Mouse (Mus musculus): ENCODE measurements around the gene Cryzl1. TPM values are rescaled to one million over a fixed set of nuclear protein-coding genes. Genes with fewer than 3 reads are reported as not detected.
A peak's percentile ranks its signal among the peaks of the same experiment; 100 is the strongest.
"Not testable (repeated sequence)": the region's sequence is repeated elsewhere in the genome, so short reads cannot be mapped to it uniquely, and the experiment has no call there.

Cryzl1 gene
- total RNA-seq, 2 experiments from 2014 or later: 17.7 to 18.1 TPM

DNA sequence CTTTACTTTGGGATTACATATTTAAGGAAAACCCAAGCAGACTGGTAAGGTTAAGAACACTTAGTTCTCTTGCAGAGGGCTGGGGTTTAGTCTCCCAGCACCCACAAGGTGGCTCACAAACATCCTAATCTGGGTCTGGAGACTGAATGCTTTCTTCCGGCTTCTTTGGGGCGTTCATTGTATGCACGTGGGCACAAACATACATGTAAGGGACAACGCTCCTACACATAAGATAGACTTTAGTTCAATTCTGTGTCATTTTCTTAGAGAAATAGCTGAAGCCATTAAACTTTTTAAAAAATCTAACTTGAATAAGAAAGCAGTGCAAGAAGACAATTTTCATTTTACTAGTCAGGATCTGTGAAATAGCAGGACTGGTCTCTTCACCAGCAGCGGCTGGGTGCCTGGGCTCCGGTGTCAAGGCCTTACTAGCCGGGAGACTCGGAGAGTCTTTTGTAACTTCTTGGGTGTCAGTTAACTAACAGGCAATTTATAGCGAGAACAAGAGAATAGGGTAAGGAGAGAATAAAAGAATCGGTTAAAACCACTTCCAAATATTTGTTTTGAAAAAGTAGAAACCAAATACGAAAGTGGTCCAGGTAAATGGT, 82.7 kb downstream of the Cryzl1 start:
- peak; percentile 46 for DNase-seq
- Histone ChIP-seq H3K27ac (peak overlapping the region; percentile 100), H3K4me3 (peak overlapping the region; percentile 75)
- intact Hi-C loops (cut with DNase I): loop anchor here (5.0 kb wide), 2 partner anchors 41 to 81 kb away; partner anchors contain the start of genes Cryzl1, Donson and Itsn1
- no peak for TF ChIP-seq CTCF (IDR thresholded peaks at IDR 0.05)

DNA sequence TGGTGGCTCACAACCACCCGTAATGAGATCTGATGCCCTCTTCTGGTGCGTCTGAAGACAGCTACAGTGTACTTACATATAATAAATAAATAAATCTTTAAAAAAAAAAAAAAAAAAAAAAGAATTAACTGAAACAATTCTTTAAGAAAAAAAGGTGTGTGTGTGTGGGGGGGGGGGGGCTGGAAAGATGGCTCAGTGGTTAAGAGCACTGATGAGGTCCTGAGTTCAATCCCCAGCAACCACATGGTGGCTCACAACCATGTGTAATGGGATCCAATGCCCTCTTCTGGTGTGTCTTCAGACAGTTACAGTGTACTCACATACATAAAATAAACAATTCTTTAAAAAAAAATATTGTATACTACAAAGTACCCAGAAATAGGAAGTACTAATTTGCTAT, 83.4 kb downstream of the Cryzl1 start:
- not testable (repeated sequence) for H3K4me3 ChIP-seq, DNase-seq, H3K27ac ChIP-seq
- intact Hi-C loops (cut with DNase I): loop anchor here (5.0 kb wide), 2 partner anchors 42 to 82 kb away; partner anchors contain the start of genes Cryzl1, Donson and Itsn1

- DNase-seq: no peak
- Histone ChIP-seq H3K4me3 (no peak overlapping the region), H3K27ac (no peak overlapping the region)
- intact Hi-C loops (cut with DNase I): loop anchor here (5.0 kb wide), 3 partner anchors 42 to 633 kb away; partner anchors contain the start of genes Cryzl1, Donson, Itsn1 and Synj1
- TF ChIP-seq CTCF (IDR thresholded peaks at IDR 0.05): no peak
Measured at GRCm38 (mm10) chr16:91644901-91645300, 83.9 kb downstream of the Cryzl1 start.

- intact Hi-C loops (cut with DNase I): loop anchor here (5.0 kb wide), 1 partner anchor 628 kb away; the partner anchor contains the start of gene Synj1
- no peak for TF ChIP-seq CTCF (IDR thresholded peaks at IDR 0.05)
- Histone ChIP-seq H3K4me3 (no peak overlapping the region), H3K27ac (no peak overlapping the region)
- DNase-seq: no peak
Measured at GRCm38 (mm10) chr16:91640171-91640570, 88.6 kb downstream of the Cryzl1 start.

DNA sequence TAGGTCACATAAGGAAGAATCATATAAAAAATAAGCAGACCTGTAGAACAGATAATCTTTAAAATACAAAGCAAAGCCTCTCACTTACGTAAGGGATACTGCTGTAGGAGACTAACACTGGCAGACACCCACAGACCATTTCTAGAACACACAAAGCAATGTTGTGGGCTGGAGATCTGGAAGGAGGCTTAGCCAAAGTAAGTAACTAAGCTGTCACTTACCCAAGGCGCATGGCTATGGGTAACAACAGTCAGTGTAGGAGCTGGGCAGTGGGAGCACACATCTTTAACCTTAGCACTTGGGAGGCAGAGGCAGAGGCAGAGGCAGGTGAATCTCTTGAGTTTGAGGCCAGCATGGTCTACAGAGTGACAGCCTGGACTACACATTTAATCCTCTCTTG, 89.1 kb downstream of the Cryzl1 start:
- Histone ChIP-seq H3K27ac (no peak overlapping the region), H3K4me3 (no peak overlapping the region)
- DNase-seq: no peak
- no peak for TF ChIP-seq CTCF (IDR thresholded peaks at IDR 0.05)
- intact Hi-C loops (cut with DNase I): loop anchor here (5.0 kb wide), 1 partner anchor 627 kb away; the partner anchor contains the start of gene Synj1

Other genes with a start within 250 kb of the Cryzl1 start
- gene Ifnar1, start 243.7 kb downstream of the Cryzl1 start, total RNA-seq (2021): 10 to 100 TPM; 12.6 to 15.1 TPM
- gene Ifngr2, start 181.9 kb downstream of the Cryzl1 start, total RNA-seq (2021): 10 to 100 TPM; 55.2 to 55.5 TPM
- 10 to 100 TPM; 16.0 to 17.7 TPM for gene Tmem50b, start 131.2 kb downstream of the Cryzl1 start, total RNA-seq (2021)
- 10 to 100 TPM; 15.8 to 21.8 TPM for gene Dnajc28, start 109.9 kb downstream of the Cryzl1 start, total RNA-seq (2021)
- gene Gart, start 82.0 kb downstream of the Cryzl1 start, total RNA-seq (2021): 10 to 100 TPM; 58.4 to 66.2 TPM
- 100 to 1,000 TPM; 113 to 116 TPM for gene Son, start 81.5 kb downstream of the Cryzl1 start, total RNA-seq (2021)
- 1 to 10 TPM in 1 of 2 experiments, under 1 TPM in 1; 0.92 to 1.6 TPM for gene Donson, start 40.2 kb downstream of the Cryzl1 start, total RNA-seq (2021)
- gene Itsn1, start 306 bp upstream of the Cryzl1 start, total RNA-seq (2021): 10 to 100 TPM; 60.2 to 66.1 TPM